Mouse (Mus musculus) spleen, postnatal 10 days (tissue): ENCODE results near the gene Atp9a.
"Not testable (repeated sequence)": the region's sequence is repeated elsewhere in the genome, so short reads cannot be mapped to it uniquely, and the experiment has no call there.

Source experiments
- DNase-seq, 2 experiments: peaks; one replicate each; pipeline ENCODE4 v3.0.0; 2021 to 2022; ENCODE audit warnings: low spot score in 2 of 2

Gene Atp9a

DNA sequence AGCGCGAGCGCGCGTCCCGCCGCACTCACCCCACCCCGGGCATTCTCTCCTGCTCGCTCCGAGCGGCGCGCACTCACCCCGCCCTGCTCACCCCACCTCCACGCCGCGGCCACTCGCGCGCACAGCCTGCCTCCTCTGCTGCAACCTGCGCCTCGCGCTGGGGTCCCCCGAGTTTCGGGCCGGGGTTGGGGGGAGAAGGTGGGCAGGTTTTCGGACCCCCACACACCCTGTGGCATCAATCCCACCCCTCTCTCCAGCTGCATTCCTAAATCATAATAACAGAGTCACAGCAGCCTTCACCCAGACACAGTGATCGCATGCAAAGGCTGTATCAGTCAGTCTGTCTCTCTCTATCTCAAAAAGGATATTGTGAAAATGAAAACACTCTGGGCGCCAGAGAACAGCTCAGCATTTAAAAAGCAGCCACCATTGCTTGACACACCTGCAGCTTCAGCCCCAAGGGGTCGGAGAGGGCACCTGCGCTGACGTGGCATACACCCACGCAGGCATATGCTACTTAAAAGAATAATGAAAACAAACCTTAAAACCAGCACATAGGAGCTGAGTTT lies at the start of gene Atp9a:
Gene Atp9a (minus strand): TSS at position 351 of the 569 bp plus-strand sequence.
- DNase-seq: peak; percentile 10 to 40

DNA sequence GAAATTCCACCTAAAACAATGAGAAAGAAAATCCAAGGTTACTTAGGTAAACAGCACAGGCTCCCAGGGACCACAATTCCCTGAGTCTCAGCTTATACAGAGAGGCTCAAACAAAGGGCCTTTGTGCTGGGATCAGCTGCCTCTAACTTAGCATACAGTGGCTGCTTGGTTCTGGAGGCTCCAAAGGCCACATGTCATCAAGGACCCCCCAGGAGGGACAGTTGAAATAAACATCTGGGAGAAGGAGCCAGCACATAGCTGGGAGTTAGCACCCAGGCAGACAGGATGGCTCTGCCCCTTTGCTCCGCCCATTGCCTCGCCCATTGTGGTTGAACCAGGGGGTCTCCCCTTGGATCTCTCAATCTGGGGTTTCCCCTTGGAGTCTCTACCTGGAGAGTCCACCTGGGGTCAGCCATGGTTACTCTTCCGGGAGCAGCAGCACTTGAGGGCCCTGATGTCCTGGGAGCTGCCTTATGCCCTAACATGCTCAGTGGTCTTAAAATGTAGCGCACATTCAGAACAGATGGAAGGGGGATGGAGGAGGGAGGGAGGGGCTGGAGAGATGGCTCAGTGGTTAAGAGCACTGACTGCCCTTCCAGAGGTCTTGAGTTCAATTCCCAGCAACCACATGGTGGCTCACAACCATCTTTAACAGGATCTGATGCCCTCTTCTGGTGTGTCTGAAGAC lies 49.0 kb upstream of the Atp9a start:
- no peak for DNase-seq

DNA sequence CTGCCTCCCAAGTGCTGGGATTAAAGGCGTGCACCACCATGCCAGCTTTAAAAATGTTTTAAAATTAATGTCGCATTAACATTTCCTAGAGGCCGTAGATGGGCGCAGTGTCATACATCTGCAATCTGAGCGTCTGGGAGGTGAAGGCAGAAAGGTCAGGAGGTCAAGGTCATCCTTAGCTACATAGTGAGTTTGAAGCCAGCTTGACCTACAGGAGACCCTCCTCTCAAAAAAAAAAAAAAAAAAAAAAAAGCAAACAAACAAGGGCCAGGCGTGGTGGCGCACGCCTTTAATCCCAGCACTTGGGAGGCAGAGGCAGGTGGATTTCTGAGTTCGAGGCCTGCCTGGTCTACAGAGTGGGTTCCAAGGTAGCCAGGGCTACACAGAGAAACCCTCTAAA lies 44.0 kb upstream of the Atp9a start:
- DNase-seq: no peak

- no peak for DNase-seq
Measured at GRCm38 (mm10) chr2:168780596-168780995, 38.4 kb upstream of the Atp9a start.

DNA sequence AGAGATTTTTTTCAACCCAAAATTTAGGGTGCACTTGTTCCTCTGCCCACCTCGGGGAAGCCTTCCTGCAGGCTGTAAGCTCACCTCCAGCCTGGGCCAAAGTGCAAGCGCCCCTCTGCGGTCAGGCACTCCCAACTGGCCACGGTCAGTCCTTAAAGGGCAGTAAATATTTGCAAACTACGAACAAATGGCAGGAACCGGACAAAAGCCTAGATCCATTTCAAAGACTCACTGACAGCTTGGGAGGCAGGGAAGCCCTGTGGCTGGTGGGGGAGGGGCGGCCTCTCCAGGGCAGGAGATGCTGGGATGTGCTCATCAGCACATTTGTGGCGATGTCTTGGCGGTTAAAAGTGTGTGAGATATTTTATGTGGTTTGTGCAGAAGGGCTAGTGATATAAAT lies 37.8 kb upstream of the Atp9a start:
- DNase-seq: no peak

GRCm38 (mm10) chr2:168777481-168777880 lies 35.3 kb upstream of the Atp9a start:
- no peak for DNase-seq

GRCm38 (mm10) chr2:168776238-168776637 lies 34.0 kb upstream of the Atp9a start:
- no peak for DNase-seq

DNA sequence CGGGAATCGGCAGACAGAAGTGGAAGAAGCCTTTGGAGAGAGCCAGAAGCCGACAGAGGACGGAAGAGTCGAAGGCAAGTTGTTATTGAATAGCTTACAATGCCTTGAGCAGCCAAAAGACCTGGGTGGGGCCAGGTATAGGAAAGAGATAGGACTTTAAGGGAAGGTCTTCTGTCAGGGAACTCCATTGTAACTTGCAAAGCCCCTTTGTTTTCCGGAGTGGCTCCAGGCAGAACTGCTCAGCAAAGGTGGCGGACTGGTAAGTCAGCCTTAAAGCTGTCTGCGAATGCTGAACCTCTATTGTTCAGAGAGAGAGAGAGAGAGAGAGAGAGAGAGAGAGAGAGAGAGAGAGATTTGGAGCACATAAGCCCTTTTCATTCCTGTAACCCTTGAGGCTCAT lies 27.1 kb upstream of the Atp9a start:
- DNase-seq: no peak

DNA sequence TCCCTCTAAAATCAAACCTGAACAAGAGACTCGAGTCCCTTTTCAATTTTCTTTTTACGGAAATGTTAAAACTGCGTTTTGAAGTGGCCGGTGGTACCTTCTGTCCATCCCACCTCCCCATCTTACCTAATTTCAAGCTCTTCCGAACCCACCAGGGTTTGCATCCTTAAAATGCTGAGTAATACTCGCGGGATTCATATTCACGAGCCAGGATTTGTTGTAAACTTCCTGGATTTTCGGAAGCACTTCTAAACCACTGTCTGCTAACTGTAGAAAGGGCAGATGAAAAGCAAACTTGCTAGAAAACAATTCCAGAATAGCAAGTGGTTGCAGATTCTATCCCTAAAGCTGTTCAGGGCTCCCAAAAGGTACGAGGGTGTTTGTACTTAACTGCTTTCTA lies 25.4 kb upstream of the Atp9a start, which contains the start of gene Sall4:
Gene Sall4 (minus strand): TSS at position 362 of the 400 bp plus-strand sequence.
- no peak for DNase-seq

DNA sequence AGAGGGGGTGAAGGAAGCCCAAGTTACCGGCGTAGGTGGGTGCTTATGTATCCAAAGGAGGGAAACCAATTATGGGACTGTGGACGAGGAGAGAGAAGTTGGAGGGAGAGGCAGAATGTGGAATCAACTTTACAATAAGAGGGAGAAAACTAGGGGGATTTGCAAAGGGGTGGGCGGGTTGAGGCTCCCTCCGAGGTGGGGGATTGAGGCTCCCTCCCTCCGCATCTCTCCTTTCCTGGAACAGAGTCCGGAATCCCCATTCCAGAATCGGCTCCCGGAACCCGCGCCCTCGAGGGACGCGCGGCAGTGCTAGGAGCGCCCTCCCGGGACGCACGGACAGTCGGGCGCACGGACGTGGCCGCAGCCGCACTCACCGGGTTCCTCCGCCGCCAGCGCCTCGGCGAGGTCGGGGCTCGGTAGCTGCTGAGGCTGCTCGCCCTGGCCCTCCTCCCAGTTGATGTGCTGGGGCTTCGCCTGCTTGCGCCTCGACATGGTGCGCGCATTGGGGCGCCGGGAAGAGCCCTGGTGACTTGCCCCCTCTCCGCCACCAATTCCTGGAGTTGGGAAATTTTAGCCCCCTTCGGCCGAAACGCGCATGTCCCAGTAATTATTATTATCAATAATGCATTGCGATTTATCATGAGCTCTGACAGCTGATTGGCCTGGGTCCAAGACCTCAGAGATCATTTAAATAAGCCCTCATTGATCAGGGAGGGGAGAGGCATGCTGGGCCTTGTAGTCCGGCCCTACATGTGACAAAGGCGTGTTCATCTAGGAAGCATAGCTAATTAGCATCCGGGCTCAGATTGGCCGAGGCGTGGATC lies 24.5 kb upstream of the Atp9a start:
- no peak for DNase-seq

- no peak for DNase-seq
Measured at GRCm38 (mm10) chr2:168765696-168766537, 23.7 kb upstream of the Atp9a start.

GRCm38 (mm10) chr2:168765065-168765681 lies 23.0 kb upstream of the Atp9a start:
- DNase-seq: peak in 1 of 2 experiments; percentile 31

- no peak for DNase-seq
Measured at GRCm38 (mm10) chr2:168764460-168764867, 22.3 kb upstream of the Atp9a start.

DNA sequence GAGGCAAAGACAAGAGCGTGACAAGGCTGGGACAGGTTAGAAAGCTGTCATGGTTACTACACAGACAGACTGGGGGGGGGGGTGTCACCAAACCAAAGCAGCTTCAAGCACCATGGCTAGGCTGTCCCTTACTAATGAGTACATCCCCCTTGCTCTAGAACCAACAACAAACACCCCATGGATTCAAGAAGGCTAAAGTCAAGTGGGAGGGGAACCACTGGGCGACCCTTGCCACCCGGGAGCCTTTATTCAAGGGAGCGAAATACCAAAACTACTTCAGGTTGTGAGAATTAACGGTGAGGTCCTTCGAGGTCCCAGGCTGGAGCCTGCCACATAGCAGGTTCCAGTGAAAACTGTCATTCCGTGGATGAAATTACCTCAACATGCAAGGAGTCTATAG lies 21.6 kb upstream of the Atp9a start:
- DNase-seq: no peak

GRCm38 (mm10) chr2:168762411-168762815 lies 20.2 kb upstream of the Atp9a start:
- DNase-seq: no peak

- no peak for DNase-seq
Measured at GRCm38 (mm10) chr2:168761954-168762353, 19.7 kb upstream of the Atp9a start.

- no peak for DNase-seq
Measured at GRCm38 (mm10) chr2:168761141-168761540, 18.9 kb upstream of the Atp9a start.

- not testable (repeated sequence) for DNase-seq
Measured at GRCm38 (mm10) chr2:168744406-168744805, 2.2 kb upstream of the Atp9a start.

DNA sequence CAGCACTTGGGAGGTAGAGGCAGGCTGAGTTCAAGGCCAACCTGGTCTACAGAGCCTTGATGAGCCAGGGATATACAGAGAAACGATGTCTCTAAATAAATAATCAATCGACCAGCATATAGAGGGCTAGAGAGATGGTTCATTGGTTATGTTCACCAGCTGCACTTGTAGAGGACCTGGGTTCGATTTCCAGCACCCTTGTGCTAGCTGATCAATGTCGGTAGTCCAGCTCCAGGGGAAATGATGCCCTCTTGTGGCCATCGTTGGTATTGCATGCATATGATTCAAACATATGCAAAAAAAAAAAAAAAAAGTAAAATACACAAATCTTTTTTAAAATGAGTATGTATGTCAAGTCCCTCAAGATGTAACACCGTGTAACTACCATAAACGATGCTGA lies 440 bp upstream of the Atp9a start:
- peak; percentile 24 to 67 for DNase-seq

- peak; percentile 9 to 44 for DNase-seq
Measured at GRCm38 (mm10) chr2:168741273-168742058, 743 bp downstream of the Atp9a start.
